In genomic region chr15:78449131-78449530, GRCm38 (mm10) we compare ENCODE assay signal across 12 mouse cellular contexts. TPM values are rescaled to one million over a fixed set of nuclear protein-coding genes. Genes with fewer than 3 reads are reported as not detected.
DNase-seq lines count a peak whose midpoint lies in the region; ATAC-seq and TF ChIP-seq lines count a peak whose summit lies in the region.
"Had no signal": no experiment of that assay in that cellular context is flagged by ENCODE, and none has a peak within 500 bp of the region (broad histone marks: within the 10 kb centered on the region; RNA-seq: fewer than 3 reads in every experiment).

No protein-coding gene starts in this region.

- H3K9ac ChIP-seq in lung, embryonic 16.5 days (ENCODE audit: low read length): no peak overlapping the region
- H3K9ac ChIP-seq in lung, postnatal 0 days (replicated peaks; ENCODE audit: low read depth): no peak overlapping the region
- peak overlapping the region; percentile 26; the same call in 1 of the 2 replicates for H3K9ac ChIP-seq in neural tube, embryonic 13.5 days
- H3K9ac ChIP-seq: hindbrain, embryonic 12.5 days had no signal

- no peak for TF ChIP-seq EP300 in lung, postnatal 0 days (IDR thresholded peaks at IDR 0.05)

- peak; percentile 37 for DNase-seq in embryo, embryonic 10 days (ENCODE audit: low spot score)
- DNase-seq in embryo, embryonic 11 days: no peak
- no peak for DNase-seq in lung, postnatal 0 days (ENCODE audit: low spot score)
- peak; percentile 38 for DNase-seq in kidney, postnatal 14 days
- DNase-seq in right cerebral cortex, adult 2 months (ENCODE audit: low spot score in 2 of 2): no peak
- no peak for DNase-seq in testis, postnatal 14 days (ENCODE audit: low spot score)
- DNase-seq: midbrain, embryonic 14.5 days; right cerebral cortex, postnatal 25 days had no signal

- peaks cover 4% of the 10 kb centered on the region; the same call in 1 of the 2 replicates for H3K4me1 ChIP-seq in lung, embryonic 16.5 days (replicated peaks; ENCODE audit: control insufficient read depth, insufficient read depth, low read length)
- no peaks in the 10 kb centered on the region for H3K4me1 ChIP-seq in lung, postnatal 0 days (ENCODE audit: insufficient read depth, low read depth, low read length)
- peaks cover 26% of the 10 kb centered on the region for H3K4me1 ChIP-seq in neural tube, embryonic 13.5 days (replicated peaks)

- no peaks in the 10 kb centered on the region for H3K36me3 ChIP-seq in lung, embryonic 16.5 days (ENCODE audit: control insufficient read depth, insufficient read depth, low read length)
- no peaks in the 10 kb centered on the region for H3K36me3 ChIP-seq in lung, postnatal 0 days (ENCODE audit: insufficient read depth, low read length)
- H3K36me3 ChIP-seq in neural tube, embryonic 13.5 days: no peaks in the 10 kb centered on the region
- H3K36me3 ChIP-seq: forebrain, embryonic 12.5 days; hindbrain, embryonic 12.5 days had no signal

- no peak for ATAC-seq in lung, embryonic 16.5 days (ENCODE audit: low read depth)
- ATAC-seq in lung, postnatal 0 days: no peak
- ATAC-seq in neural tube, embryonic 13.5 days (ENCODE audit: low read depth): no peak

- no peaks in the 10 kb centered on the region for H3K9me3 ChIP-seq in lung, embryonic 16.5 days (ENCODE audit: control insufficient read depth, low read length)
- no peaks in the 10 kb centered on the region for H3K9me3 ChIP-seq in lung, postnatal 0 days (ENCODE audit: low read length)
- H3K9me3 ChIP-seq in neural tube, embryonic 13.5 days: no peaks in the 10 kb centered on the region
- H3K9me3 ChIP-seq: forebrain, embryonic 12.5 days; hindbrain, embryonic 12.5 days had no signal

- H3K27me3 ChIP-seq in lung, embryonic 16.5 days (ENCODE audit: control insufficient read depth, insufficient read depth, low read depth, low read length): no peaks in the 10 kb centered on the region
- no peaks in the 10 kb centered on the region for H3K27me3 ChIP-seq in lung, postnatal 0 days (replicated peaks; ENCODE audit: insufficient read depth, low read length)
- no peaks in the 10 kb centered on the region for H3K27me3 ChIP-seq in neural tube, embryonic 13.5 days
- H3K27me3 ChIP-seq: hindbrain, embryonic 12.5 days had no signal

- no peak for TF ChIP-seq CTCF in lung, postnatal 0 days (IDR thresholded peaks at IDR 0.05)

- peak overlapping the region; percentile 6; the same call in 1 of the 2 replicates for H3K27ac ChIP-seq in lung, embryonic 16.5 days (ENCODE audit: low read length)
- no peak overlapping the region for H3K27ac ChIP-seq in lung, postnatal 0 days (ENCODE audit: low read length)
- H3K27ac ChIP-seq in neural tube, embryonic 13.5 days (replicated peaks): peak overlapping the region; percentile 71

- no peak overlapping the region for H3K4me2 ChIP-seq in lung, embryonic 16.5 days (ENCODE audit: low read depth, low read length)
- H3K4me2 ChIP-seq in lung, postnatal 0 days (replicated peaks; ENCODE audit: low read depth, low read length): no peak overlapping the region
- no peak overlapping the region for H3K4me2 ChIP-seq in neural tube, embryonic 13.5 days

- no peak overlapping the region for H3K4me3 ChIP-seq in lung, embryonic 16.5 days (ENCODE audit: low read length)
- no peak overlapping the region for H3K4me3 ChIP-seq in lung, postnatal 0 days (ENCODE audit: low read depth, low read length)
- no peak overlapping the region for H3K4me3 ChIP-seq in neural tube, embryonic 13.5 days
- H3K4me3 ChIP-seq: forebrain, embryonic 12.5 days; hindbrain, embryonic 12.5 days had no signal

- 63% methylated on average over 6 of the region's 6 CpGs for WGBS in lung, embryonic 16.5 days
- 56% methylated on average over 6 of the region's 6 CpGs for WGBS in lung, postnatal 0 days
- 85% methylated on average over 6 of the region's 6 CpGs for WGBS in neural tube, embryonic 13.5 days

RNA-seq across cellular contexts. Expression of gene Tmprss6, which starts 19.3 kb away (rescaled TPM):
- polyA plus RNA-seq in lung, embryonic 16.5 days (2015; fragmentation: Nextera tagmentation; extraction: Ambion mirVana): 0.14 and 0.74 TPM in 2 replicates
- polyA plus RNA-seq in lung, postnatal 0 days (2015; fragmentation: Nextera tagmentation; extraction: Ambion mirVana): 0.20 and 0.23 TPM in 2 replicates
- polyA plus RNA-seq in neural tube, embryonic 13.5 days (2015; fragmentation: Nextera tagmentation; extraction: Ambion mirVana): 0.15 and 0.28 TPM in 2 replicates

RNA-seq across cellular contexts. Expression of gene Kctd17, which starts 20.8 kb away (rescaled TPM):
- polyA plus RNA-seq in lung, embryonic 16.5 days (2015; fragmentation: Nextera tagmentation; extraction: Ambion mirVana): 32.1 and 37.0 TPM in 2 replicates
- polyA plus RNA-seq in lung, postnatal 0 days (2015; fragmentation: Nextera tagmentation; extraction: Ambion mirVana): 23.4 and 27.4 TPM in 2 replicates
- 120 and 122 TPM in 2 replicates for polyA plus RNA-seq in neural tube, embryonic 13.5 days (2015; fragmentation: Nextera tagmentation; extraction: Ambion mirVana)

RNA-seq across cellular contexts. Expression of gene Mpst, which starts 42.9 kb away (rescaled TPM):
- polyA plus RNA-seq in lung, embryonic 16.5 days (2015; fragmentation: Nextera tagmentation; extraction: Ambion mirVana): 5.0 and 5.5 TPM in 2 replicates
- polyA plus RNA-seq in lung, postnatal 0 days (2015; fragmentation: Nextera tagmentation; extraction: Ambion mirVana): 4.1 TPM in 2 replicates
- polyA plus RNA-seq in neural tube, embryonic 13.5 days (2015; fragmentation: Nextera tagmentation; extraction: Ambion mirVana): 2.3 and 2.9 TPM in 2 replicates

RNA-seq across cellular contexts. Expression of gene Tst, which starts 43.4 kb away (rescaled TPM):
- polyA plus RNA-seq in lung, embryonic 16.5 days (2015; fragmentation: Nextera tagmentation; extraction: Ambion mirVana): 129 and 160 TPM in 2 replicates
- polyA plus RNA-seq in lung, postnatal 0 days (2015; fragmentation: Nextera tagmentation; extraction: Ambion mirVana): 160 and 171 TPM in 2 replicates
- 7.9 and 11.4 TPM in 2 replicates for polyA plus RNA-seq in neural tube, embryonic 13.5 days (2015; fragmentation: Nextera tagmentation; extraction: Ambion mirVana)

RNA-seq across cellular contexts. Expression of gene Il2rb, which starts 45.9 kb away (rescaled TPM):
- 0.39 and 1.2 TPM in 2 replicates for polyA plus RNA-seq in lung, embryonic 16.5 days (2015; fragmentation: Nextera tagmentation; extraction: Ambion mirVana)
- polyA plus RNA-seq in lung, postnatal 0 days (2015; fragmentation: Nextera tagmentation; extraction: Ambion mirVana): 0.63 and 0.67 TPM in 2 replicates
- polyA plus RNA-seq in neural tube, embryonic 13.5 days (2015; fragmentation: Nextera tagmentation; extraction: Ambion mirVana): 0.06 TPM in 1 of 2 replicates, not detected in the other
- polyA plus RNA-seq: forebrain, embryonic 12.5 days had no signal

Comparison
In these comparisons a context has a peak if more than half of its experiments do, and no peak if none do; other contexts are left out.
1. DNase-seq: peak in embryo, embryonic 10 days (single experiment) and kidney, postnatal 14 days (single experiment); none in embryo, embryonic 11 days (single experiment), lung, postnatal 0 days (single experiment), right cerebral cortex, adult 2 months (0 of 2) and testis, postnatal 14 days (single experiment).